Mouse (Mus musculus) T-helper 17 cell (primary cell): ENCODE data around the gene Tsen15.

Source experiments
- in situ Hi-C, 2 experiments: fragments of 300-600 bp; cut with MboI, MseI; formaldehyde crosslinking; loops; 1 replicate in 1 of 2; 2 replicates in 1 of 2; pipeline ENCODE4 v1.15.1; 2025; ENCODE audit warnings: high pct_unique_total_duplicates in 2 of 2

The Tsen15 gene

GRCm38 (mm10) chr1:152386188-152386835 lies at the start of gene Tsen15:
Gene Tsen15, minus strand, starts transcription at chr1:152386688.
- in situ Hi-C loops: no loop called here

- in situ Hi-C loops: no loop called here
Observed at GRCm38 (mm10) chr1:152434166-152434565, 47.7 kb upstream of the Tsen15 start.

GRCm38 (mm10) chr1:152429805-152430204 lies 43.3 kb upstream of the Tsen15 start:
- in situ Hi-C loops: no loop called here

- in situ Hi-C loops: no loop called here
Observed at GRCm38 (mm10) chr1:152427912-152428581, 41.6 kb upstream of the Tsen15 start.

- in situ Hi-C loops: no loop called here
Observed at GRCm38 (mm10) chr1:152423052-152423451, 36.6 kb upstream of the Tsen15 start.

- in situ Hi-C loops: no loop called here
Observed at GRCm38 (mm10) chr1:152422295-152422694, 35.8 kb upstream of the Tsen15 start.

GRCm38 (mm10) chr1:152417602-152418001 lies 31.1 kb upstream of the Tsen15 start:
- in situ Hi-C loops: no loop called here

GRCm38 (mm10) chr1:152416306-152416904 lies 29.9 kb upstream of the Tsen15 start:
- in situ Hi-C loops: no loop called here

GRCm38 (mm10) chr1:152414451-152414850 lies 28.0 kb upstream of the Tsen15 start:
- in situ Hi-C loops: no loop called here

GRCm38 (mm10) chr1:152413961-152414360 lies 27.5 kb upstream of the Tsen15 start:
- in situ Hi-C loops: no loop called here

GRCm38 (mm10) chr1:152413116-152413515 lies 26.6 kb upstream of the Tsen15 start:
- in situ Hi-C loops: no loop called here

GRCm38 (mm10) chr1:152410657-152411056 lies 24.2 kb upstream of the Tsen15 start:
- in situ Hi-C loops: no loop called here

GRCm38 (mm10) chr1:152409356-152409755 lies 22.9 kb upstream of the Tsen15 start:
- in situ Hi-C loops: no loop called here

- in situ Hi-C loops: no loop called here
Observed at GRCm38 (mm10) chr1:152407021-152407946, 20.8 kb upstream of the Tsen15 start.

GRCm38 (mm10) chr1:152400556-152401540 lies 14.4 kb upstream of the Tsen15 start:
- in situ Hi-C loops: no loop called here

- in situ Hi-C loops: no loop called here
Observed at GRCm38 (mm10) chr1:152399790-152400555, 13.5 kb upstream of the Tsen15 start, which contains the start of gene Colgalt2. Gene Colgalt2, plus strand, starts transcription at chr1:152399830.

- in situ Hi-C loops: no loop called here
Observed at GRCm38 (mm10) chr1:152398708-152399107, 12.2 kb upstream of the Tsen15 start.

- in situ Hi-C loops: no loop called here
Observed at GRCm38 (mm10) chr1:152394956-152395515, 8.5 kb upstream of the Tsen15 start.

GRCm38 (mm10) chr1:152394137-152394536 lies 7.6 kb upstream of the Tsen15 start:
- in situ Hi-C loops: no loop called here
